Mouse (Mus musculus): ENCODE measurements around the gene Med16. TPM values are rescaled to one million over a fixed set of nuclear protein-coding genes. Genes with fewer than 3 reads are reported as not detected.

Gene Med16
- polyA plus RNA-seq, 1 experiment from 2014 or later: 37.2 TPM

GRCm38 (mm10) chr10:79920958-79921535 lies 12.3 kb upstream of the Med16 start, which contains the start of gene R3hdm4:
Gene R3hdm4 (minus strand): TSS chr10:79921208.
- ATAC-seq: 0 out of 2 replicates have a peak, but pooled peaks have one; percentile 14
- no peaks in the 10 kb centered on the region for H3K9me3 ChIP-seq (ENCODE audit: control insufficient read depth, low read length)
- H3K4me2 ChIP-seq (ENCODE audit: low read depth, low read length): peak within 1 kb of the TSS; percentile 67
- peaks cover 48% of the 10 kb centered on the region for H3K27me3 ChIP-seq (replicated peaks; ENCODE audit: control insufficient read depth, insufficient read depth, low read length)
- peak within 1 kb of the TSS; percentile 37 for H3K4me3 ChIP-seq (ENCODE audit: low read length)
- H3K36me3 ChIP-seq (ENCODE audit: control insufficient read depth, insufficient read depth, low read length): no peaks in the 10 kb centered on the region
- peak within 1 kb of the TSS; percentile 58 for H3K9ac ChIP-seq (ENCODE audit: low read depth, low read length)
- peaks cover 39% of the 10 kb centered on the region for H3K4me1 ChIP-seq (ENCODE audit: control insufficient read depth, insufficient read depth, low read length)
- WGBS: 4% methylated on average over 41 of the region's 41 CpGs
- no peak within 1 kb of the TSS for H3K27ac ChIP-seq (ENCODE audit: low read length)

GRCm38 (mm10) chr10:79920056-79920890 lies 11.6 kb upstream of the Med16 start:
- Histone ChIP-seq H3K4me3 (ENCODE audit: low read length) (no peak overlapping the region), H3K36me3 (ENCODE audit: control insufficient read depth, insufficient read depth, low read length) (no peaks in the 10 kb centered on the region), H3K9me3 (ENCODE audit: control insufficient read depth, low read length) (no peaks in the 10 kb centered on the region), H3K27me3 (replicated peaks; ENCODE audit: control insufficient read depth, insufficient read depth, low read length) (peaks cover 48% of the 10 kb centered on the region), H3K4me2 (ENCODE audit: low read depth, low read length) (peak overlapping the region; percentile 67; the same call in 1 of the 2 replicates), H3K9ac (ENCODE audit: low read depth, low read length) (no peak overlapping the region), H3K27ac (ENCODE audit: low read length) (no peak overlapping the region), H3K4me1 (ENCODE audit: control insufficient read depth, insufficient read depth, low read length) (peaks cover 40% of the 10 kb centered on the region)
- no peak for ATAC-seq
- WGBS: 22% methylated on average over 26 of the region's 26 CpGs

- peaks cover 49% of the 10 kb centered on the region for H3K4me1 ChIP-seq (ENCODE audit: control insufficient read depth, insufficient read depth, low read length)
- H3K9me3 ChIP-seq (ENCODE audit: control insufficient read depth, low read length): no peaks in the 10 kb centered on the region
- H3K9ac ChIP-seq (ENCODE audit: low read depth, low read length): no peak overlapping the region; the same call in 1 of the 2 replicates
- no peaks in the 10 kb centered on the region for H3K36me3 ChIP-seq (ENCODE audit: control insufficient read depth, insufficient read depth, low read length)
- no peak overlapping the region for H3K27ac ChIP-seq (ENCODE audit: low read length)
- H3K4me2 ChIP-seq (ENCODE audit: low read depth, low read length): peak overlapping the region; percentile 51
- 5% methylated on average over 21 of the region's 21 CpGs for WGBS
- peak overlapping the region; percentile 35 for H3K4me3 ChIP-seq (ENCODE audit: low read length)
- ATAC-seq: 0 out of 2 replicates have a peak, but pooled peaks have one; percentile 8
- H3K27me3 ChIP-seq (replicated peaks; ENCODE audit: control insufficient read depth, insufficient read depth, low read length): peaks cover 48% of the 10 kb centered on the region
Measured at GRCm38 (mm10) chr10:79919251-79919849, 10.6 kb upstream of the Med16 start.

- peak overlapping the region; percentile 26 for H3K4me2 ChIP-seq (ENCODE audit: low read depth, low read length)
- H3K36me3 ChIP-seq (ENCODE audit: control insufficient read depth, insufficient read depth, low read length): no peaks in the 10 kb centered on the region
Measured at GRCm38 (mm10) chr10:79918231-79919078, 9.7 kb upstream of the Med16 start.

GRCm38 (mm10) chr10:79917532-79918100 lies 8.9 kb upstream of the Med16 start:
- Histone ChIP-seq H3K4me2 (ENCODE audit: low read depth, low read length) (peak overlapping the region; percentile 79), H3K4me1 (ENCODE audit: control insufficient read depth, insufficient read depth, low read length) (peaks cover 55% of the 10 kb centered on the region), H3K36me3 (ENCODE audit: control insufficient read depth, insufficient read depth, low read length) (no peaks in the 10 kb centered on the region), H3K27me3 (replicated peaks; ENCODE audit: control insufficient read depth, insufficient read depth, low read length) (peaks cover 48% of the 10 kb centered on the region), H3K27ac (ENCODE audit: low read length) (peak overlapping the region; percentile 77; the same call in 1 of the 2 replicates), H3K9me3 (ENCODE audit: control insufficient read depth, low read length) (no peaks in the 10 kb centered on the region), H3K9ac (ENCODE audit: low read depth, low read length) (peak overlapping the region; percentile 95), H3K4me3 (ENCODE audit: low read length) (peak overlapping the region; percentile 84)
- no peak for ATAC-seq
- WGBS: 65% methylated on average over 5 of the region's 5 CpGs

More at GRCm38 (mm10) chr10:79918231-79919078, 9.7 kb upstream of the Med16 start:
- Histone ChIP-seq H3K4me3 (ENCODE audit: low read length) (peak overlapping the region; percentile 23), H3K4me1 (ENCODE audit: control insufficient read depth, insufficient read depth, low read length) (peaks cover 55% of the 10 kb centered on the region), H3K27me3 (replicated peaks; ENCODE audit: control insufficient read depth, insufficient read depth, low read length) (peaks cover 48% of the 10 kb centered on the region), H3K9ac (ENCODE audit: low read depth, low read length) (peak overlapping the region; percentile 41), H3K9me3 (ENCODE audit: control insufficient read depth, low read length) (no peaks in the 10 kb centered on the region), H3K27ac (ENCODE audit: low read length) (no peak overlapping the region)
- WGBS: 17% methylated on average over 35 of the region's 35 CpGs
- no peak for ATAC-seq

- H3K4me1 ChIP-seq (ENCODE audit: control insufficient read depth, insufficient read depth, low read length): peaks cover 55% of the 10 kb centered on the region
- H3K9me3 ChIP-seq (ENCODE audit: control insufficient read depth, low read length): no peaks in the 10 kb centered on the region
- peak within 1 kb of the TSS; percentile 84 for H3K4me3 ChIP-seq (ENCODE audit: low read length)
- ATAC-seq: peak; percentile 81
- H3K9ac ChIP-seq (ENCODE audit: low read depth, low read length): peak within 1 kb of the TSS; percentile 95
- H3K4me2 ChIP-seq (ENCODE audit: low read depth, low read length): peak within 1 kb of the TSS; percentile 79
- H3K27ac ChIP-seq (ENCODE audit: low read length): peak within 1 kb of the TSS; percentile 77
- WGBS: 2% methylated on average over 41 of the region's 42 CpGs
- peaks cover 42% of the 10 kb centered on the region for H3K27me3 ChIP-seq (replicated peaks; ENCODE audit: control insufficient read depth, insufficient read depth, low read length)
- no peaks in the 10 kb centered on the region; the same call in 1 of the 2 replicates for H3K36me3 ChIP-seq (ENCODE audit: control insufficient read depth, insufficient read depth, low read length)
Measured at GRCm38 (mm10) chr10:79916808-79917531, 8.2 kb upstream of the Med16 start, which contains the start of gene Kiss1r. Gene Kiss1r (plus strand): TSS chr10:79916971.

- ATAC-seq: no peak
- H3K27ac ChIP-seq (ENCODE audit: low read length): peak overlapping the region; percentile 39; the same call in 1 of the 2 replicates
- H3K4me3 ChIP-seq (ENCODE audit: low read length): peak overlapping the region; percentile 84
- H3K9ac ChIP-seq (ENCODE audit: low read depth, low read length): peak overlapping the region; percentile 95
- peaks cover 33% of the 10 kb centered on the region for H3K27me3 ChIP-seq (replicated peaks; ENCODE audit: control insufficient read depth, insufficient read depth, low read length)
- H3K36me3 ChIP-seq (ENCODE audit: control insufficient read depth, insufficient read depth, low read length): no peaks in the 10 kb centered on the region; the same call in 1 of the 2 replicates
- 3% methylated on average over 8 of the region's 8 CpGs for WGBS
- H3K4me2 ChIP-seq (ENCODE audit: low read depth, low read length): peak overlapping the region; percentile 79
- H3K4me1 ChIP-seq (ENCODE audit: control insufficient read depth, insufficient read depth, low read length): peaks cover 46% of the 10 kb centered on the region
- H3K9me3 ChIP-seq (ENCODE audit: control insufficient read depth, low read length): no peaks in the 10 kb centered on the region
Measured at GRCm38 (mm10) chr10:79916081-79916480, 7.4 kb upstream of the Med16 start.
